Mouse (Mus musculus): ENCODE measurements around the gene Tlx2. TPM values are rescaled to one million over a fixed set of nuclear protein-coding genes. Genes with fewer than 3 reads are reported as not detected.
A peak's percentile ranks its signal among the peaks of the same experiment; 100 is the strongest.

Tlx2 gene
- not detected for total RNA-seq (2021)

GRCm38 (mm10) chr6:83070247-83070310, at the start of gene Tlx2:
Gene Tlx2, minus strand, starts transcription at chr6:83070293.
- no peak for DNase-seq

- DNase-seq: peak in 1 of 2 experiments; percentile 20
These were observed 49.6 kb upstream of the Tlx2 start for GRCm38 (mm10) chr6:83119734-83120051.

- no peak for DNase-seq
These were observed 49.0 kb upstream of the Tlx2 start for GRCm38 (mm10) chr6:83118825-83119733.

- peak in 1 of 2 experiments; percentile 4 for DNase-seq
These were observed 48.3 kb upstream of the Tlx2 start for GRCm38 (mm10) chr6:83118369-83118768.

GRCm38 (mm10) chr6:83117616-83118015, 47.5 kb upstream of the Tlx2 start:
- peak in 1 of 2 experiments; percentile 4 for DNase-seq

GRCm38 (mm10) chr6:83117165-83117438, 47.0 kb upstream of the Tlx2 start:
- DNase-seq: peak in 1 of 2 experiments; percentile 3

GRCm38 (mm10) chr6:83116373-83117164, 46.5 kb upstream of the Tlx2 start:
- peak in 1 of 2 experiments; percentile 4 for DNase-seq

GRCm38 (mm10) chr6:83115682-83116372, 45.7 kb upstream of the Tlx2 start:
- peak; percentile 19 to 20 for DNase-seq

- DNase-seq: peak; percentile 91
These were observed 45.0 kb upstream of the Tlx2 start, which contains the start of gene Mogs for GRCm38 (mm10) chr6:83115011-83115671. Gene Mogs, plus strand, starts transcription at chr6:83115496.

- no peak for DNase-seq
These were observed 41.5 kb upstream of the Tlx2 start for GRCm38 (mm10) chr6:83111510-83112136.

GRCm38 (mm10) chr6:83108762-83109668, 38.9 kb upstream of the Tlx2 start, which contains the start of gene Mrpl53:
Gene Mrpl53, plus strand, starts transcription at chr6:83109040.
- DNase-seq: peak; percentile 81 to 83

- peak; percentile 40 to 55 for DNase-seq
These were observed 37.7 kb upstream of the Tlx2 start for GRCm38 (mm10) chr6:83107566-83108400.

GRCm38 (mm10) chr6:83104158-83104557, 34.1 kb upstream of the Tlx2 start:
- DNase-seq: peak; percentile 30 to 33

GRCm38 (mm10) chr6:83103130-83103650, 33.1 kb upstream of the Tlx2 start:
- DNase-seq: peak in 1 of 2 experiments; percentile 18

GRCm38 (mm10) chr6:83101688-83102556, 31.8 kb upstream of the Tlx2 start:
- peak; percentile 54 to 67 for DNase-seq

GRCm38 (mm10) chr6:83101316-83101687, 31.2 kb upstream of the Tlx2 start, which contains the start of the genes Ccdc142 and Gm42688:
Gene Ccdc142, plus strand, starts transcription at chr6:83101601.
Gene Gm42688, plus strand, starts transcription at chr6:83101617.
- DNase-seq: peak; percentile 84 to 86

- DNase-seq: no peak
These were observed 28.3 kb upstream of the Tlx2 start for GRCm38 (mm10) chr6:83098411-83098810.

GRCm38 (mm10) chr6:83095968-83096367, 25.9 kb upstream of the Tlx2 start:
- DNase-seq: no peak

Data from layer of hippocampus, postnatal 36 days (tissue).